Mouse (Mus musculus) neural tube, embryonic 12.5 days (tissue): ENCODE data around the gene Zfp867. TPM values are rescaled to one million over a fixed set of nuclear protein-coding genes. Genes with fewer than 3 reads are reported as not detected.

Experiments used
- ATAC-seq: fragments of 200-750 bp; cut with Nextera tagmentation; 2 replicates; pipeline ENCODE4 v1.8.0; 2017; ENCODE audit warnings: low read depth, mild to moderate bottlenecking, moderate TSS enrichment, moderate library complexity; ENCODE audit not compliant: low FRiP score
- H3K27ac ChIP-seq: fragments of 300-500 bp; sonication (generic); 2 replicates; pipeline ENCODE4 v1.5.1; 2016
- H3K27me3 ChIP-seq: fragments of 300-500 bp; sonication (generic); replicated peaks from 2 replicates; pipeline ENCODE4 v1.6.1; 2016; ENCODE audit warnings: mild to moderate bottlenecking
- H3K36me3 ChIP-seq: fragments of 300-500 bp; sonication (generic); 2 replicates; pipeline ENCODE4 v1.6.1; 2016; ENCODE audit warnings: mild to moderate bottlenecking
- H3K4me1 ChIP-seq: fragments of 300-500 bp; sonication (generic); 2 replicates; pipeline ENCODE4 v1.6.1; 2016
- H3K4me2 ChIP-seq: fragments of 300-500 bp; sonication (generic); replicated peaks from 2 replicates; pipeline ENCODE4 v1.6.1; 2016; ENCODE audit warnings: mild to moderate bottlenecking
- H3K4me3 ChIP-seq: fragments of 300-500 bp; sonication (generic); 2 replicates; pipeline ENCODE4 v1.5.1; 2016
- H3K9ac ChIP-seq: fragments of 300-500 bp; sonication (generic); 2 replicates; pipeline ENCODE4 v1.6.1; 2016; ENCODE audit warnings: mild to moderate bottlenecking
- H3K9me3 ChIP-seq: fragments of 300-500 bp; sonication (generic); 2 replicates; pipeline ENCODE4 v1.6.1; 2016; ENCODE audit warnings: mild to moderate bottlenecking
- WGBS: fragments of 180-500 bp; shearing (Covaris S2); methylation state at CpG from one replicate; pipeline ENCODE4 v1.1.7; 2016; 5-methylcytosine and 5-hydroxymethylcytosine counted together
- polyA plus RNA-seq: library from polyadenylated mRNA; unstranded; fragments of >200 nt; fragmentation: Nextera tagmentation; extraction: Ambion mirVana; gene quantifications from 2 replicates; pipeline ENCODE4 v1.2.1, GENCODE M21; 2016

Gene Zfp867
- polyA plus RNA-seq, 1 experiment from 2014 or later = 10.5 TPM

- WGBS = 85% methylated on average over 4 of the region's 4 CpGs
- H3K36me3 ChIP-seq = peaks cover 37% of the 10 kb centered on the region
- peaks cover 18% of the 10 kb centered on the region for H3K4me1 ChIP-seq
- peak within 1 kb of the TSS; percentile 71; the same call in 1 of the 2 replicates for H3K27ac ChIP-seq
- H3K9me3 ChIP-seq = no peaks in the 10 kb centered on the region
- no peak for ATAC-seq
- peak within 1 kb of the TSS; percentile 90 for H3K4me2 ChIP-seq
- H3K4me3 ChIP-seq = peak within 1 kb of the TSS; percentile 71
- no peaks in the 10 kb centered on the region for H3K27me3 ChIP-seq
- H3K9ac ChIP-seq = peak within 1 kb of the TSS; percentile 66
Measured at GRCm38 (mm10) chr11:59451086-59451485, 21.2 kb downstream of the Zfp867 start, which contains the start of gene Snap47. TSS of gene Snap47 (minus strand) at chr11:59451186.

- H3K4me2 ChIP-seq = peak overlapping the region; percentile 90
- WGBS = under 1% methylated on average over 38 of the region's 38 CpGs
- H3K4me1 ChIP-seq = peaks cover 18% of the 10 kb centered on the region
- ATAC-seq = peak; percentile 69; the same call in 1 of the 2 replicates
- peak overlapping the region; percentile 66 for H3K9ac ChIP-seq
- H3K4me3 ChIP-seq = peak overlapping the region; percentile 71
- H3K27ac ChIP-seq = no peak overlapping the region
- H3K9me3 ChIP-seq = no peaks in the 10 kb centered on the region
- H3K27me3 ChIP-seq = no peaks in the 10 kb centered on the region
- peaks cover 34% of the 10 kb centered on the region for H3K36me3 ChIP-seq
Measured at GRCm38 (mm10) chr11:59450230-59450771, 22.0 kb downstream of the Zfp867 start.

DNA sequence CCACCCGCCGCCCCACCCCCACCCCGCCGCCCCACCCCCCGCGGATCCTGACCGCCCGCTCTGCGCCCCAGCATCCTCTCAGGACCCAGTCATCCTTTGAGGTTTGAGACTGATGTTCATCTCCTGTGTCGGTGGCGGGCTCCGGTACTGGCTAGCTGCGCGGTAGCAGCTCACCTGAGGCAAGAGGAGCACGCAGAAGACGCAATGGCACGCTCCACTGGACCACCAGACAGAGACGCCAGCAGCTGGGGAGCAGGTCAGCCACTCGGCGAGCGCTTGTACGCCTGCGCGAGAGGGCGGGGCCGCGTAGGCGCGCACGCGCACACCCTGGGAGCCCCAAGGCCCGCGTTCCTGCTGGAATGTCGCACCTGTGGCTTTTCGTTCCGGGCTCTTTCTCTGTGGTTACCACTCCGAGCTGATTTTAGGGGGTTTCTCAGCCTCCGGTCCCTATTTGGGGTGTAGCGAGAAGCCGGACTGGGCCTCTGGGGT lies 22.5 kb downstream of the Zfp867 start, which contains the start of gene Jmjd4:
TSS of gene Jmjd4 (plus strand) at position 305 of the 489 bp plus-strand sequence.
- ATAC-seq = peak; percentile 89
- Histone ChIP-seq H3K4me1 (peaks cover 18% of the 10 kb centered on the region), H3K9ac (peak within 1 kb of the TSS; percentile 66), H3K9me3 (no peaks in the 10 kb centered on the region), H3K27ac (peak within 1 kb of the TSS; percentile 71; the same call in 1 of the 2 replicates), H3K36me3 (peaks cover 30% of the 10 kb centered on the region), H3K4me2 (peak within 1 kb of the TSS; percentile 90), H3K4me3 (peak within 1 kb of the TSS; percentile 71), H3K27me3 (no peaks in the 10 kb centered on the region)
- under 1% methylated on average over 36 of the region's 40 CpGs for WGBS

DNA sequence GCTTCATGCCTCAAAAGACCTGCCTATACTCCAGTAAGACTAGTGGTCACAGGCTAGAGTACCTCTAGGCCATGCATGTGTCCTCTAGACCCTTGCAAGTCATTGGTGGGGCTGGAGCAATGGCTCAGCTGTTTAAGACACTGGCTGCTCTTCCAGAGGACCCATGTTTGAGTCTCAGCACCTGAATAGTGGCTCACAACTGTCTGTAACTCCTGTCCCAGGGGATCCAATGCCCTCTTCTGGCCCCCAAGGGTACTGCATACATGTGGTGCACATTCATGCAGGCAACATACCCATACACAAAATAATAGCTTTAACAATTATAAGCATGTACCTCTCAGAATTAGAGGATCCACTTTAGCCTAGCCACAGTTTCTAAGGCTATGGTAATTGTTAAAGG lies 29.2 kb downstream of the Zfp867 start:
- H3K4me3 ChIP-seq = no peak overlapping the region
- H3K9me3 ChIP-seq = no peaks in the 10 kb centered on the region
- no peaks in the 10 kb centered on the region for H3K4me1 ChIP-seq
- H3K4me2 ChIP-seq = no peak overlapping the region
- ATAC-seq = no peak
- H3K9ac ChIP-seq = no peak overlapping the region
- H3K36me3 ChIP-seq = peaks cover 24% of the 10 kb centered on the region
- H3K27me3 ChIP-seq = no peaks in the 10 kb centered on the region
- no peak overlapping the region for H3K27ac ChIP-seq

DNA sequence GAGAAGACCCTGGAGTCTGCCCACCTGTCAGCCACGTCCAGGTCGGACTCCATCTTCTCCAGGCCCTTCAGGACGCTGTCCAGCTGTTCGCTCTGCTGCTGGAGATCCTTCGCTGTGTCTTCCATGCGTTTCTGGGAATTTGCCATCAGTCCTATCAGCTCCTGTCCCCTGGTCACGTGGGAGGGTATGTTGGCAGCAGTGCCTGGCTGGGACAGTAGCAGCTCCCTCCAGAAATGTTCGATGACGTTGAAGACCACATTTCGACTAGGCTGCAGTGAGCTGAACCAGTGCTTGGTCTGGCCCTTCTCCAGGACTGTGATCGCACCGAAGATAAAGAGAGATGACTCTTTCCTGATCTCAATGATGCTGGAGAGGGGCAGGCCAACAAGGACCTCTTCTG lies 34.3 kb downstream of the Zfp867 start:
- H3K4me3 ChIP-seq = no peak overlapping the region
- H3K27ac ChIP-seq = no peak overlapping the region
- 96% methylated on average over 12 of the region's 12 CpGs for WGBS
- H3K36me3 ChIP-seq = peaks cover 44% of the 10 kb centered on the region
- no peak overlapping the region for H3K4me2 ChIP-seq
- peaks cover 10% of the 10 kb centered on the region for H3K9me3 ChIP-seq
- no peak for ATAC-seq
- H3K9ac ChIP-seq = no peak overlapping the region
- no peaks in the 10 kb centered on the region for H3K27me3 ChIP-seq
- no peaks in the 10 kb centered on the region for H3K4me1 ChIP-seq

- Histone ChIP-seq H3K9me3 (peaks cover 10% of the 10 kb centered on the region), H3K36me3 (peaks cover 41% of the 10 kb centered on the region), H3K4me1 (no peaks in the 10 kb centered on the region), H3K4me2 (no peak overlapping the region), H3K9ac (no peak overlapping the region), H3K27ac (no peak overlapping the region), H3K4me3 (no peak overlapping the region), H3K27me3 (no peaks in the 10 kb centered on the region)
- WGBS = 72% methylated on average over 3 of the region's 3 CpGs
- ATAC-seq = no peak
Measured at GRCm38 (mm10) chr11:59432261-59432660, 40.0 kb downstream of the Zfp867 start.

- Histone ChIP-seq H3K4me1 (no peaks in the 10 kb centered on the region), H3K9me3 (no peaks in the 10 kb centered on the region), H3K4me3 (no peak overlapping the region), H3K27ac (no peak overlapping the region), H3K9ac (no peak overlapping the region), H3K27me3 (no peaks in the 10 kb centered on the region), H3K36me3 (peaks cover 46% of the 10 kb centered on the region), H3K4me2 (no peak overlapping the region)
- WGBS = 86% methylated on average over 1 of the region's 1 CpGs
- no peak for ATAC-seq
Measured at GRCm38 (mm10) chr11:59429959-59430358, 42.3 kb downstream of the Zfp867 start.

DNA sequence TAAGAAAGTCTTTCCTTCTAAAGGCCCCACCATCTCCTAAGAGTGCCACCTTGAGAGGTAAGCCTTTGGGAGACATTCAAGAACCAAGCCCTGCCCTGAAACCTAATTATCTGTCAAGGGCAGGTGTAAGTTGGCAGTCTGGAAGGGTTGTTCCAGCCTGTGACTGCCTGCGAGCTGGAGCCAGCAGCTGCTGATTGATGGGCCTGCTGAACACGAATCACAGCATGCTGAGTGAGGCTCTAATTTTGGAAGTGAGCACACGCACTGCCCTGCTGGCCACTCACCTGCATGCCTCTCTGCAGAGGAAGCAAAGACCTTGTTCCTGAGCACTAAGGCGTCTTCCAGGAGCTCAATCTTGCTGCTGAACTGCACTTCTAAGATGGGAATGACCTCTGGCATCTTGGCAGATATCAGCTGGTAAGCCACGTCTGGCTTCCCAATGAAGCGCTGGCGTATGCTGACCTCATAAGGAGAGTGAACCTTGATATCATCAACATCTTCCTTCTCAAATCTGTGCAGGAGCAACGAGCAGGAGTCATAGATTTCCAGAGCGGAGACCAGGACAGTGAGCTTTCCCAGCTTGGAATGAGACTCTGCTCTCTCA lies 44.1 kb downstream of the Zfp867 start:
- H3K27me3 ChIP-seq = no peaks in the 10 kb centered on the region
- peaks cover 45% of the 10 kb centered on the region for H3K36me3 ChIP-seq
- no peak for ATAC-seq
- H3K9ac ChIP-seq = no peak overlapping the region
- H3K9me3 ChIP-seq = no peaks in the 10 kb centered on the region
- H3K4me3 ChIP-seq = no peak overlapping the region
- WGBS = 91% methylated on average over 9 of the region's 9 CpGs
- no peak overlapping the region for H3K4me2 ChIP-seq
- no peak overlapping the region for H3K27ac ChIP-seq
- H3K4me1 ChIP-seq = no peaks in the 10 kb centered on the region

DNA sequence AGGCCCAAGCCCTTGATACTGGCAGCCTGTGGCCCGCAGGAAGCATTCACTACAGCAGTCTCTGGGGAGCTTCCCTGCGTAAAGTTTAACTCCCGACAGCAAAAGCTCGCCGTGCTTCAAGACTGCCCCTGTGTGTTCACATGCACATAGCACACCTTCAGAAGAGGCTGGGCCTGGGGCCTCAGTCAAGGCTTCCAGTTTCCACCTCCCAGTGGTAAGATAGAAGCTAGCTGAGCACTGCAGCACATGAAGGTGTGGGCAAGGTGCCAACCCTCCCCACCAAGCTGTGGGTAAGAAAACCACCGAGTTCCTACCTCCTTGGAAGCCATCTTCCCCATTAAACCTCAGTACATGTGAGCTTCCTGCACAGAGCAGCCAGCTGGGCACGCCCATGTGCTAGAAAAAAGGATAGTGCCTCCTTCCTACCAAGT lies 46.6 kb downstream of the Zfp867 start:
- 72% methylated on average over 7 of the region's 7 CpGs for WGBS
- no peak overlapping the region for H3K4me3 ChIP-seq
- ATAC-seq = no peak
- no peaks in the 10 kb centered on the region for H3K9me3 ChIP-seq
- H3K27me3 ChIP-seq = no peaks in the 10 kb centered on the region
- no peak overlapping the region for H3K9ac ChIP-seq
- H3K36me3 ChIP-seq = peaks cover 50% of the 10 kb centered on the region
- H3K4me1 ChIP-seq = no peaks in the 10 kb centered on the region
- H3K4me2 ChIP-seq = no peak overlapping the region
- H3K27ac ChIP-seq = no peak overlapping the region

GRCm38 (mm10) chr11:59423010-59423588 lies 49.2 kb downstream of the Zfp867 start:
- H3K4me1 ChIP-seq = no peaks in the 10 kb centered on the region
- H3K9me3 ChIP-seq = no peaks in the 10 kb centered on the region
- H3K4me3 ChIP-seq = no peak overlapping the region
- H3K36me3 ChIP-seq = peaks cover 69% of the 10 kb centered on the region
- 81% methylated on average over 5 of the region's 5 CpGs for WGBS
- H3K27me3 ChIP-seq = no peaks in the 10 kb centered on the region
- no peak overlapping the region for H3K27ac ChIP-seq
- no peak overlapping the region for H3K4me2 ChIP-seq
- no peak overlapping the region for H3K9ac ChIP-seq
- ATAC-seq = no peak

GRCm38 (mm10) chr11:59421967-59422366 lies 50.3 kb downstream of the Zfp867 start:
- H3K27ac ChIP-seq = no peak overlapping the region
- no peak for ATAC-seq
- H3K36me3 ChIP-seq = peaks cover 63% of the 10 kb centered on the region
- H3K27me3 ChIP-seq = no peaks in the 10 kb centered on the region
- H3K4me3 ChIP-seq = no peak overlapping the region
- no peak overlapping the region for H3K9ac ChIP-seq
- H3K4me2 ChIP-seq = no peak overlapping the region
- H3K4me1 ChIP-seq = no peaks in the 10 kb centered on the region
- H3K9me3 ChIP-seq = no peaks in the 10 kb centered on the region
- 95% methylated on average over 2 of the region's 2 CpGs for WGBS

- H3K36me3 ChIP-seq = peaks cover 58% of the 10 kb centered on the region
Measured at GRCm38 (mm10) chr11:59421436-59421835, 50.8 kb downstream of the Zfp867 start.

More at GRCm38 (mm10) chr11:59421436-59421835, 50.8 kb downstream of the Zfp867 start:
- Histone ChIP-seq H3K27me3 (no peaks in the 10 kb centered on the region), H3K4me1 (no peaks in the 10 kb centered on the region), H3K4me3 (no peak overlapping the region), H3K27ac (no peak overlapping the region), H3K9ac (no peak overlapping the region), H3K9me3 (no peaks in the 10 kb centered on the region), H3K4me2 (no peak overlapping the region)
- 90% methylated on average over 8 of the region's 8 CpGs for WGBS
- ATAC-seq = no peak
